Mouse (Mus musculus): ENCODE data around the gene Mrpl24. TPM values are rescaled to one million over a fixed set of nuclear protein-coding genes. Genes with fewer than 3 reads are reported as not detected.
A peak's percentile ranks its signal among the peaks of the same experiment; 100 is the strongest.

Gene Mrpl24
- 12.5 and 25.5 TPM in 2 replicates for polyA plus RNA-seq (2012; rRNA removed)

DNA sequence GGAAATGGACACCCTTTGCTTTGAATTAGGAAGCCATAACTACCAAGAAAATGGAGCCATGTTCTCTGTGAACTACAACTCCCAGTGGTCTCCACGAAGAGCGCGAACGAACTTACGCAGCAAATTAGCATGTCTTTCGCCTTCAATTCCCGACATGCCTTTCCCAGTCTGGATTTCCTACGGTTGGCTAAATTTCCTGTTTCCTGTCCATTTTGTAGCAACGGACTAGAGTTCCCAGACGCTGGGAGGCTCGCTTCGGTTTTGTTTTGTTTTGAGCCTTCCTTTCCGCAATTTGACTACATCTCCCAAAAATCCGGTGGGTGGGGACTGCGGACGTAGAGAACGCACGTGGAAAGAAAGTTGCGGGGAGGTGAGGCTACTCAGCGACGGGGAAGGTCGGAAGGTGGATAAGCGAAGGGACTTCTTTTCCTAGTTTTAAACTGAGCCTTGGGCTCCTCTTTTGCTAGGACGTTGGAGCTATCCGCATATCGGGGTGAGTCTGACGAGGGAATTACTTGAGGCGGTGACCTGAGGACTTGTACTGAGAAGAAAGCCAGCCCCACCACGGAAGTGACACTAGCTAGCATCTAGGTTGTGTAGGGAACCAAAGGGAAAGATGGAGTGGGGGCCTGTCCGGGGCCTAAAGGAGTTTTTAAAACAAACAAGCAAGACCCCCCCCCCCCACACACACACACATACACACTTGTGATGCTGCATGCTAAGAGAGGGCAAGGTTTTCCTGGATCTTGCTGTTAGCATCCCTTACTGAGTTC lies at the start of gene Mrpl24:
Gene Mrpl24 (plus strand): TSS at position 171 of the 773 bp plus-strand sequence.
- peak within 1 kb of the TSS; percentile 82 for H3K27ac ChIP-seq (ENCODE audit: insufficient read depth, low read depth, low read length)
- WGBS, result under 1% methylated on average over 30 of the region's 30 CpGs
- no peaks in the 10 kb centered on the region for H3K27me3 ChIP-seq (ENCODE audit: control insufficient read depth, insufficient read depth, low read length)
- TF ChIP-seq POLR2A (IDR thresholded peaks at IDR 0.05; ENCODE audit: low read depth, low read length) (peak; percentile 50; the same call in 1 of the 2 replicates), CTCF (IDR thresholded peaks at IDR 0.05; ENCODE audit: extremely low read depth, insufficient read length, insufficient replicate concordance, low read depth, low read length) (peak; percentile 12; the same call in 1 of the 2 replicates)
- H3K4me1 ChIP-seq (ENCODE audit: control insufficient read depth, insufficient read depth, insufficient read length, low read length), result no peaks in the 10 kb centered on the region; the same call in 1 of the 2 replicates
- H3K4me3 ChIP-seq (ENCODE audit: low read depth, low read length), result peak within 1 kb of the TSS; percentile 85
- peaks cover 42% of the 10 kb centered on the region for H3K36me3 ChIP-seq (ENCODE audit: control insufficient read depth, insufficient read depth, low read length)

DNA sequence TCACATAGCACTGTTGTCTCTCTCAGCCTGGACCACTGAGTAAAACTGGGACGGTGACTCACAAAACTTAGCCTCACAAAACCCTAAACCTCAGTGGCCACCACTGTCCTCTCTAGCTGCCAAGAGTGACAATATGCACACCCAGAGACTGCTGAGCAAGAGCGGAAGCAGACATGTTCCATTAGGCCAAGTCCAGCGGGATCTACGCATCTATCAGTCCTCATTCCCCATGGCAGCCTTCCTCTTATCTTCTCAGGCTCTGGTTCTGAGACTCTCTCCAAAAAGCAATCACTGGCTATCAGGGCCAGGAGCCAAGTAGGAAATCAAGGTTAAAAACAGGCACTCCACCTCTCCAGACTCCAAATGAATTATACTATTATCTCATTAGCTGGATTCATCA lies 41.6 kb upstream of the Mrpl24 start:
- H3K4me1 ChIP-seq (ENCODE audit: control insufficient read depth, insufficient read depth, insufficient read length, low read length), result no peaks in the 10 kb centered on the region
- H3K27me3 ChIP-seq (ENCODE audit: control insufficient read depth, insufficient read depth, low read length), result no peaks in the 10 kb centered on the region
- H3K4me3 ChIP-seq (ENCODE audit: low read depth, low read length), result no peak overlapping the region
- 72% methylated on average over 4 of the region's 4 CpGs for WGBS
- TF ChIP-seq CTCF (IDR thresholded peaks at IDR 0.05; ENCODE audit: extremely low read depth, insufficient read length, insufficient replicate concordance, low read depth, low read length) (no peak), POLR2A (IDR thresholded peaks at IDR 0.05; ENCODE audit: low read depth, low read length) (no peak)
- no peak overlapping the region for H3K27ac ChIP-seq (ENCODE audit: insufficient read depth, low read depth, low read length)
- H3K36me3 ChIP-seq (ENCODE audit: control insufficient read depth, insufficient read depth, low read length), result peaks cover 14% of the 10 kb centered on the region

DNA sequence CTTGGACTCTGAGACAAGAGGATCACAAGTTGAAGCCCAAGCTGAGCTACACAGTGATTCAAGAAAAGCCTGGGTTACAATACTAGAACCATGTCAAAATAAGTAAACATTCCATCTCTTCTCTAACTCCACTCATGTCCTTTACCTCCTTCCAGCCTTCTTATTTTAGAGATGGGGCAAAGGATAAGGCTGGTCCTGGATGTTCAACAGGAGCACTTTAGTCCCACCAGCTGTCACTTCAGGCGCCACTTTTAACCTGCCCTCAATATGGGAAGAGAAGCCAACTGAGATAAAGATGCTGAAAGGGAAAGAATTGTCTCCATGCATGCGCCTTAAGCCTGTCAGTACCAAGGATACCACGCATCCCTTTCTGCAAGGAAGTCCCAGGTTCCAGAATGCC lies 35.0 kb upstream of the Mrpl24 start:
- WGBS, result under 1% methylated on average over 3 of the region's 3 CpGs
- TF ChIP-seq POLR2A (IDR thresholded peaks at IDR 0.05; ENCODE audit: low read depth, low read length) (no peak), CTCF (IDR thresholded peaks at IDR 0.05; ENCODE audit: extremely low read depth, insufficient read length, insufficient replicate concordance, low read depth, low read length) (no peak)
- H3K27ac ChIP-seq (ENCODE audit: insufficient read depth, low read depth, low read length), result no peak overlapping the region

DNA sequence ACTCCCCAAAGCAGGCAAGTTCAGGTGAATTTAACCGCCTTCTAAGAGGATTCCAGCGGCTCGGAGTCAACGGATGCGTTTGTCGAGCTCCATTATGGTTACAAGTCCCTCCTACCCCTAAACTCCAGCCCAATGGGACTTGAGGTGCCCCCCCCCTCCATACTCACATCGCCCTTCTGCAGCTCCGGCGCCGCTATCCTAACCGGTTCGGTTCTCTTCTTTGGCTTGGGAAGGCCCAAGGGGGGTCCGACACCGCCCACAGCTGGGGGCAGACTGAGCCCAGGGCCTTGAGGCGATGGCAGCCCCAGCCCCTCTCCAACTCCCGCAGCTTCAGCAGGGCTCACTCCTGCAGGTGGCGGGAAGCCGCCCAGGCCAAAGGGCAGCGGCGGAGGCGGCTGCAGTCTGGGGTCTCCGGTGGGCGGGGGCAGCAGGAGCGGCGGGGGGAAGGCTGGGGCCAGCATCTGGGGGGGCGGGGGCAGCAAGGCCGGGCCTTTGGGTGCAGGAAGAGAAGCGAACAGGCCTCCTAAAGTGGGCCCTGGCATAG lies 34.5 kb upstream of the Mrpl24 start:
- under 1% methylated on average over 26 of the region's 28 CpGs for WGBS

More for the DNA sequence above, 35.0 kb upstream of the Mrpl24 start:
- Histone ChIP-seq H3K36me3 (ENCODE audit: control insufficient read depth, insufficient read depth, low read length) (peaks cover 6% of the 10 kb centered on the region), H3K27me3 (ENCODE audit: control insufficient read depth, insufficient read depth, low read length) (no peaks in the 10 kb centered on the region), H3K4me3 (ENCODE audit: low read depth, low read length) (peak overlapping the region; percentile 79), H3K4me1 (ENCODE audit: control insufficient read depth, insufficient read depth, insufficient read length, low read length) (peaks cover 7% of the 10 kb centered on the region; the same call in 1 of the 2 replicates)

DNA sequence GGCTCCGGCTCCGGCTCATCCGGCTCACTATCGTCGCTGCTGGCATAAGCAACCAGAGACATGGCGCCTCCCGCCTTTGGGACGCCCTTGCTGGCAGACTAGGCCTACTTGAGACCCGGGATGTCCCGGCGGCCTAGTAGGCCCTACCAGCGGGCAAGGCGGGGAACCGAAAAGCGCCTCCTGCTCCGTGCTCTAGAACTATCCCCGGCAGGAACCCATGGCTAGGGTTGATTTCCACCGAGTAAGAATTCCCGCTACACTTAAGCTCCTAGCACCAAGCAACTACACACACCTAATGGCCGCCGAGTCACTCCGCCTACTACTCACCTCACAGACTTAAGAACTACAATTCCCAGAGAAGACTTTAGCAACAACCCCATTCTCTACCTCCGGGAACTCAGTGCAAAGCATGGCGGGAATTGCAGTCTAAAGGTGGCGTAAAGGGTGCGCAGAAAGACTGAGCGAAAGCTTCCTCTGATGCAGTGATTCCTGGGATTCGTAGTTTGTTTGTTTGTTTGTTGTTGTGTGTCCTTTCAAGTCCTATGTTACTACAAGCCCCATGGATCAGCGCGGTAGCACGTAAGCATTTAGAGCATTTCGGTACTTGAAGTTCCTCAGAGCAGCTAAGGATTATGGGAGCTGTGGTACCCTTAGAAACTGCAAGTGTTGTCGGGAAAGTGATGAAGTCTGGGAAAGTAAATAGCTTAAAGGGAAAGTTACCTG lies 33.9 kb upstream of the Mrpl24 start, which contains the start of gene Prcc:
Gene Prcc (minus strand): TSS at position 328 of the 723 bp plus-strand sequence.
- under 1% methylated on average over 33 of the region's 33 CpGs for WGBS
- Histone ChIP-seq H3K27ac (ENCODE audit: insufficient read depth, low read depth, low read length) (peak within 1 kb of the TSS; percentile 72), H3K4me1 (ENCODE audit: control insufficient read depth, insufficient read depth, insufficient read length, low read length) (peaks cover 7% of the 10 kb centered on the region; the same call in 1 of the 2 replicates), H3K36me3 (ENCODE audit: control insufficient read depth, insufficient read depth, low read length) (peaks cover 2% of the 10 kb centered on the region), H3K4me3 (ENCODE audit: low read depth, low read length) (peak within 1 kb of the TSS; percentile 79), H3K27me3 (ENCODE audit: control insufficient read depth, insufficient read depth, low read length) (no peaks in the 10 kb centered on the region)
- TF ChIP-seq POLR2A (IDR thresholded peaks at IDR 0.05; ENCODE audit: low read depth, low read length) (peak; percentile 76), CTCF (IDR thresholded peaks at IDR 0.05; ENCODE audit: extremely low read depth, insufficient read length, insufficient replicate concordance, low read depth, low read length) (no peak)

More for the DNA sequence above, 34.5 kb upstream of the Mrpl24 start:
- no peaks in the 10 kb centered on the region for H3K27me3 ChIP-seq (ENCODE audit: control insufficient read depth, insufficient read depth, low read length)
- peak overlapping the region; percentile 79 for H3K4me3 ChIP-seq (ENCODE audit: low read depth, low read length)
- H3K36me3 ChIP-seq (ENCODE audit: control insufficient read depth, insufficient read depth, low read length), result peaks cover 6% of the 10 kb centered on the region
- TF ChIP-seq POLR2A (IDR thresholded peaks at IDR 0.05; ENCODE audit: low read depth, low read length), result no peak
- TF ChIP-seq CTCF (IDR thresholded peaks at IDR 0.05; ENCODE audit: extremely low read depth, insufficient read length, insufficient replicate concordance, low read depth, low read length), result no peak
- H3K27ac ChIP-seq (ENCODE audit: insufficient read depth, low read depth, low read length), result peak overlapping the region; percentile 72
- H3K4me1 ChIP-seq (ENCODE audit: control insufficient read depth, insufficient read depth, insufficient read length, low read length), result peaks cover 7% of the 10 kb centered on the region; the same call in 1 of the 2 replicates

- 6% methylated on average over 10 of the region's 10 CpGs for WGBS
- TF ChIP-seq POLR2A (IDR thresholded peaks at IDR 0.05; ENCODE audit: low read depth, low read length), result no peak
- TF ChIP-seq CTCF (IDR thresholded peaks at IDR 0.05; ENCODE audit: extremely low read depth, insufficient read length, insufficient replicate concordance, low read depth, low read length), result no peak
- no peaks in the 10 kb centered on the region for H3K36me3 ChIP-seq (ENCODE audit: control insufficient read depth, insufficient read depth, low read length)
- H3K27ac ChIP-seq (ENCODE audit: insufficient read depth, low read depth, low read length), result no peak overlapping the region
- peaks cover 7% of the 10 kb centered on the region; the same call in 1 of the 2 replicates for H3K4me1 ChIP-seq (ENCODE audit: control insufficient read depth, insufficient read depth, insufficient read length, low read length)
- no peaks in the 10 kb centered on the region for H3K27me3 ChIP-seq (ENCODE audit: control insufficient read depth, insufficient read depth, low read length)
- H3K4me3 ChIP-seq (ENCODE audit: low read depth, low read length), result peak overlapping the region; percentile 64
Measured at GRCm38 (mm10) chr3:87886004-87886365, 33.3 kb upstream of the Mrpl24 start.

All from small intestine, adult 2 months (tissue).